Mouse (Mus musculus) heart, adult 8-10 months (tissue): ENCODE measurements at regions not wholly inside any gene's neighbourhood (a gene's known extent, or its start where the extent isn't known, plus 50 kb on each side); places are given as distances from the start of the nearest gene placed in this dataset.
"Not testable (repeated sequence)": the region's sequence is repeated elsewhere in the genome, so short reads cannot be mapped to it uniquely, and the experiment has no call there.

ENCODE experiments used
- DNase-seq: peaks from one replicate; pipeline ENCODE4 v3.0.0; 2022; ENCODE audit warnings: low spot score

GRCm38 (mm10) chr1:189156906-189157305 lies 149.3 kb upstream of the Kctd3 start:
- DNase-seq = no peak

- no peak for DNase-seq
Measured at GRCm38 (mm10) chr1:189154376-189154775, 146.7 kb upstream of the Kctd3 start.

- DNase-seq = no peak
Measured at GRCm38 (mm10) chr1:189153150-189153549, 145.5 kb upstream of the Kctd3 start.

- no peak for DNase-seq
Measured at GRCm38 (mm10) chr1:189142982-189143451, 135.4 kb upstream of the Kctd3 start.

DNA sequence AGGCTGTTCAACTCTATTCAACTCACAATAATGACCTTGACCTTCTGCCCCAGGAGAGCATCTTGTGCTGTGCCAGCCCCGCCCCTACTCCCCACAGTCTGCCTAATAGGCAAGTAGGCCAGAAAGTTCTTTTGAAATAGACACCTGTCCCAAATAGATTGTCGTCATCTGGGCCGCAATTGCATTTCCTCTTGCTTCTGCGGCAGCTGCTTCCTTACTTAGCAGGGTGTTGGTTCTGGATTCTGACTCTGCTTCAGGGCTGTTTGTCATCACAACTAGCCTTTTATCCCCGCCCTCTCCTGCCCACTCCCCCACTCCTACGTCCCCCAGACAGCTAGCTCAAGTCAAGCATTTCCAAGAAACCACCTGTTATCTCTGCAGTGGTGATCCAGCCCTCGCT lies 134.9 kb upstream of the Kctd3 start:
- DNase-seq = no peak

DNA sequence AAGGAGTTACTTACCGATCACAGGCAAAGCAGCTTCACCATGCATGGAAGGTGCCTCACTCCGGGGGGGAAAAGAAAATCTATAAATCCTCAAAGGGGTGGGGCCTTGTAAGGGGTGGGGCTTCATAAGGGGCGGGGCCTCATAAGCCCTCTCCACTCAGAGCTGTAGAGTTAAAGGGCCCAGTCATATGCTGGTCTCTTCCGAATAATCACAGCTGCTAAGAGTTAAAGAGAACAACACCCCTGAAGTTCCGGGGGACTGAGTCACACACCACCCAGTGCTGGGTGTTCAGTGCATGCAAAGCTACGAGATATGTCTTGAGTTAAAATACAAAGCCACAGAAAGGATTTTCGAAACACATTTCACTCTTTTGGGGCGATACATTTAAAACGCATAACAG lies 134.1 kb upstream of the Kctd3 start:
- DNase-seq = no peak

DNA sequence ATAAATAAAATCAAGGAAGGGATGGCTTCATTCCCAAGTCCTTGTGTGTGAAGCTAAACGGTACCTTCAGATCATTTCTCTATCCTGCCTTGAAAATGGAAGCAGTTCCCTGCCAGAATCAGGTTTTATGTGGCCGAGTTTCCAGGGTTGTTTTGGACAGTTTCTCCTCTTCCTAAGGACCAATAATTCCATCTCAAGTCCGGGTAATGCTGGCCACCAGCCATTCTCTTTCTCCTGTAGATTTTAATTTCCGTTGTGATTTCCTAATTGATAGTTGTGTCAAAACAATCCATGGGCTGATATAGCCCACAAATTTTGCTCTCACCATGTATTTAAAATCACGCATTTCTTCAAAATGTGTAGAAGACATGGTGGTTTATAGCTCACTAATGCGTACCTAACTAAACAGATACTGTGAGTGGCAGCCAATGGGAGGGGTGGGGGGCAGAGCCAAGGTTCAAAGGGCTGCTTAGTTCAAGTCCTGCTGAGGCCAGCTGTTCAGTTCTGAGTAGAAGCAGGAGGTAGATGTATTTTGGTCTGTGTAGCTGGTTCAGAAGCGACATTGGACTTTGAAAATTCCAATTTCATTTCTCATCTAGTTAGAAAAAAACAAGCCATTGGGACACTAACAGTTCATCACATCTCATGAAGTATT lies 129.2 kb upstream of the Kctd3 start:
- DNase-seq = no peak

DNA sequence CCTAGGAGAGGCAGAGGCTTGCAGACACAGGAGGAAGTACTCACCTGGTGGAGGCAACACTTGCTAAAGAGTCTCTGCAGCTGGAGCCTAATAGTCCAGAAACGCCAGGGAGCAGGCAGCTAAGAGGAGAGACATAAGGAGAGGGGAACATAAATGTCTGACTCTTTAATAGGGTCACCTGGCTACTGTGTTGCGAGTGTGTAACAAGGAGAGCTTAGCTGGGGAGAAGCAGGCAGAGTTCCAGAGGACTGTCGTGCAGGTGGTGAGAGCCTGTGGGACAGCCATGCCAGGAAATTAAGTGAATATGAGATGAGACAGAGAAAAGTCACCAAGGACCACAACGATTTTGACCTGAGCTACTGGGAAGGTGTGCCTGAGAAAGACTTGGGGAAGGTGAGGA lies 128.2 kb upstream of the Kctd3 start:
- DNase-seq = no peak

DNA sequence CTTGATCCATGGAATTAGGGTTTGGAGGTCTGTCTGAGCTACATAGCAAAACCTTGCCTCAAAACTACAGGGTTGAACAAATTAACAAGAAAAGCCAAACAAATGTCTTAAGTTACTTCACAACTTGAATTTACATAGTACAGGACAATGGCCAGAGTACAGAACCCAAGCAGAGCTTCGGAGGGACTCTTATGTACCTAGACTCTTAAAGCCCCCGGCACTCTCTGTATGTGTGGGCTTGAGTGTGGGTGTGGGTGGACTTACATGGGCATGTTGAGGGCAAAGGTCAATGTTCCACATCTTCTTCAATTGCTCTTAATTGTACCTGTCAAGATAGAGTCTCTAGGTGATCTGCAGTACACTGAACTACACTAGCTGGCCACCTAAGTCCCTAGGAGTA lies 121.1 kb upstream of the Kctd3 start:
- DNase-seq = no peak

- DNase-seq = not testable (repeated sequence)
Measured at GRCm38 (mm10) chr1:189128246-189128645, 120.6 kb upstream of the Kctd3 start.

DNA sequence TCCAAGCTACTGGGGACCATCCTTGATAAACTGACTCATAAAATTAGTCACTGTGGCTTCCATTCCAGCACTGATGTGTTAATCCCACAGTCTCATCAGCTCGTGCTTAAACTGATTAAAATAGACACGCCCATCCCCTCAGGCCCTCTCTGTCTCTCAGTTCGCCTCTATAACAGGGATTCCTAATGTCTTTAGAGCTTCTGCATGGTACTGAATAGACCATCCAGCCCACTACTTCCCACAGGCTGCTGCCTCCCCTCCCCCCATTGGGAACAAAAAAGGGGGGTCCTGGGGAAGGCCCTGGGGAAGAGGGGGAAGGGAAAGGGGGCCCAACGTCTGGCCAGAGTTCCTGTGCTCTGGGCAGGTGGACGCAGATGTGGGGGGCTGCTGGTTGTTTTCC lies 119.7 kb upstream of the Kctd3 start:
- DNase-seq = no peak

GRCm38 (mm10) chr1:189119941-189120735 lies 112.5 kb upstream of the Kctd3 start:
- DNase-seq = no peak

- DNase-seq = not testable (repeated sequence)
Measured at GRCm38 (mm10) chr1:189119005-189119404, 111.4 kb upstream of the Kctd3 start.

- DNase-seq = peak; percentile 21
Measured at GRCm38 (mm10) chr1:189118582-189118981, 110.9 kb upstream of the Kctd3 start.

DNA sequence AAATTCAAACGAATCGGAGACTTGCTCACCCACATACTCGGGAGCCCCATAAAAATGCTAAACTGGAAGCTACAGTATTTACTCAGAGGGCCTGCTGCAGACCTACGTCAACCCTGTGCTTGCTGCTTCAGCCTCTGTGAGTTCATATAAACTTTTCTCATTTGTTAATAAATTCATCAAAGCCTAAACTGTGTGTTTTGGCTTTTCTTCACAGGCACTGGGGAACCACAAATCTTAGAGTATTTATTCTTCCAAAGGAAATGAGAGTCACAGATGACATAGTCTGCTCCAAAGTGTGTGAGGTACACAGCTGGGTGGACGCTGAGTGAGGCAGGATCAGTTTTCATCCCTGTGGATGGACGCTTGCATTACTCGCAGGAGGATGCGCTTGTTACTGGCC lies 108.3 kb upstream of the Kctd3 start:
- no peak for DNase-seq

- no peak for DNase-seq
Measured at GRCm38 (mm10) chr1:189115279-189115678, 107.6 kb upstream of the Kctd3 start.

DNA sequence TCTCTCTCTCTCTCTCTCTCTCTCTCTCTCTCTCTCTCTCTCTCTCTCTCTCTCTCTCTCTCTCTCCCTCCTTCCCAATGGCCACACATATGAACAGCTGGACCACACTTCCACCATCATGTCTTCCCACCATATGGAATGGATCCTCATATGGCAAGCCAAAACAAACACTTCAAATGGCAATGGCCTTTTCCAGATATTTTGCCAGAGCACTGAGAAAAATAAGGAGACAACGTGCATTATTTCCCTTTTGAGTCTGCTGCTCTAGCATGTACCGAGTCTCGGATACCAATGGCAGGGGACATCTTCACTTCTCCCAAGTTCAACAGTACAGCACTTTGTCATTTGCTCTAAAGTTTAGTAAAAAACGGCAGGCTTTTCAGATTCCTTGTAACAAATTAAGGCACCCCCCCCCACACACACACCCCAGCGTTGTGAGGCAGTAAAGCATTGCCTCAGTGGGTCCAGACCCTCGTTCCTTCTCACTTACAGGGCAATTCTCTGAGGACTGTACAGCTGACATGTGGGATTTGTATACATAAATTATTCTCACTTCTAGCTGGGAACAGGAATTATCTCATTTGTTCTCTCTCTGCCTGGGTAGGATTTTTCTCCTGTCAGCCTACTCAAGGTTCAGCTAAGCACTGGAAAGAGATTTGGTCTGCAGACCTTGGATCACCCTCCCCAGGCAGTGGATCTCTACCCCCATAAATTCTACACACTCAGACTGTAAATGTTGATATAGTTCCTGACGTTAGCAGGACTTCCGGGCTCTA lies 100.8 kb upstream of the Kctd3 start:
- DNase-seq = no peak

DNA sequence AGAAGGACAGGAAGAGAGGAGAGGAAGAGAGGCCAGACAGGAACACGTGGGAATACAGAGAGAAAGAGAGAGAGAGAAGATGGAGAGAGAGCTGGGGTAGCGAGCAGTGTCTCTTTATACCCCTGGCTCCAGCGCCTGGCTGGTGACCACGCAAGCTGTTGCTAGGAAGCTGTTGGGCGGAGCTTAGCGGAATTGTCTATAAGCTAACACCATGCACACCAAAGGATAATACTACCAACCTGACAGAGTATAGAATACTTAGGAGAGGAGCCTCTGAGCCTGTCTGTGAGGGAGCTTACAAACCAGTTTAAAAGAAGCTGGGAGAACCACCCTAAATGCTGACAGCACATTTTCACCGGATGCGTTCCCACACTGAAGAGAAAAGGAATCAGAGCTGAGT lies 100.2 kb upstream of the Kctd3 start:
- no peak for DNase-seq

GRCm38 (mm10) chr1:189107156-189107555 lies 99.5 kb upstream of the Kctd3 start:
- DNase-seq = no peak

GRCm38 (mm10) chr1:189105276-189105675 lies 97.6 kb upstream of the Kctd3 start:
- DNase-seq = no peak

DNA sequence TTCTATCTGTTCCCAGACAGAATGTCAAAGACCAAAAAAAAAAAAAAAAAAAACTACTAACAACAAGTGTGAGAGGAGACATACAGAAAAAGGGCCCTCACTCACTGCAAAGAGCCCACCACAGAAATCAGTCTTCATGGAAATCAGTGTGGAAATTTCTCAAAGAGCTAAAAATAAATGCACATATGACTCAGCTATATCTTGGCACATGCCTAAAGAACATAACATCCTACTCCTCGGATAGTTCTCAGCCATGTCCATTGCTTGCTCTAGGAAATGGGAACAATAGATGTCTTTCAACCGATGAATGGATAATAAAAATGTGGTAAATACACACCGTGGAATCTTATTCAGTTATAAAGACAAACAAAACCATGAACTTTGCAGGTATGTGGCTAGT lies 95.1 kb upstream of the Kctd3 start:
- no peak for DNase-seq

GRCm38 (mm10) chr1:189099121-189099520 lies 91.5 kb upstream of the Kctd3 start:
- no peak for DNase-seq

DNA sequence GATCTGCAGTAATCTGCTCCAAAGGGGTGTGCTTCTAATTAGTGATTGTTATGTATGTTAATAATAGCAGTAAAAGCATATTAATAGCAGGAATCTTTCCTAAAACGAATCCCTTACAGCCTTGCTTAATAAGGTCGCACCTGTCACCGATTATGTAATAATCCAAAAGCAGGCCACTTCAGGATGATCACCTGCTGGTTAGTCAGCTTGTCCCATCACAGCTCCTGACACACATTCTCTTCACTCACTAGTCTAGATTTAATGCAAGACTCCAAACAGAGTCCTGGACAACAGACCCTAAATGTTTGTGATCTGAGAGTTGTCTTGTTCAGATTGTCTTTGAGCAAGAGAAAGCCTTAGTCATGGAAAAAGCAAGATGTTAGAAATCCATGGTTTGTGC lies 85.2 kb upstream of the Kctd3 start:
- no peak for DNase-seq
